Mouse (Mus musculus): ENCODE results near the gene Cpne4.

Gene Cpne4

DNA sequence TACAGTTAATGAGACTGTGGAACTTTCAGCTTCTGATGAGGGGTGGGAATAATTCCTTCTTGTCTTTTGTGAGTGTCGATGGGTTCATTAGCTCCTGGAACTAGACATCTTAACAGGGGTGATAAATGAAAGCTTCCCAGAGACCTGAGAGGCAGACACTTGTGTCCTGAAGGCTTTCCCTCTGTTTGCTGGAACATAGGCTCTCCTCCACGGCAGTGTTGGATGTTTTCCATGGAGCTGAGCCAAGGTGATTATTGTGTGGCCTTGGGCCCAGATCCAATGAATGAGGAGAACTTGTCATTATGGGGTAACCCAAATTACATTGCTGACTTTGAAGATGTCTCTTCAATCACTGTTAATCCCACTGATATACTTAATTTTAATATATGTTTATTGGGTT is 146.1 kb downstream of the Cpne4 start:
- DNase-seq, result no peak

- no peak for DNase-seq
Measured at GRCm38 (mm10) chr9:104710831-104711230, 163.7 kb downstream of the Cpne4 start.

DNA sequence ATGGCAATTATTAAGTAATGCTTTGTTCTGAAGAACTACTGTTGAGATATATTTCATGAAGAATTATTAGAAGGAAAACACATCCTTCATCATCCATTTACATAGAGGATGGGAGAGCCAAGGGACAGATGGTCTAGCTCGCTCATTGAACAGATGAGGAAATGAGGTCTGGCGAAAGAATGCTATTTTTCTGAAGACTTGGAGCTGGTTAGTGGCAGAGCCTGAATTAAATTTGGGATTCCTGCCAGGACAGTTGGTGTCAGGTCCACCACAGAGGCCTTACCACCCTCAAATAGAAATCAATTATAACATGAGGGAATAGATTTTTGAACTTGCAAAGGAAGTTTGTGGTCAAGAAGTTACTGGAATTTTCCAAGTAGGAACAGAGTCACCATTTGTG is 178.2 kb downstream of the Cpne4 start:
- peak; percentile 40 for DNase-seq

DNA sequence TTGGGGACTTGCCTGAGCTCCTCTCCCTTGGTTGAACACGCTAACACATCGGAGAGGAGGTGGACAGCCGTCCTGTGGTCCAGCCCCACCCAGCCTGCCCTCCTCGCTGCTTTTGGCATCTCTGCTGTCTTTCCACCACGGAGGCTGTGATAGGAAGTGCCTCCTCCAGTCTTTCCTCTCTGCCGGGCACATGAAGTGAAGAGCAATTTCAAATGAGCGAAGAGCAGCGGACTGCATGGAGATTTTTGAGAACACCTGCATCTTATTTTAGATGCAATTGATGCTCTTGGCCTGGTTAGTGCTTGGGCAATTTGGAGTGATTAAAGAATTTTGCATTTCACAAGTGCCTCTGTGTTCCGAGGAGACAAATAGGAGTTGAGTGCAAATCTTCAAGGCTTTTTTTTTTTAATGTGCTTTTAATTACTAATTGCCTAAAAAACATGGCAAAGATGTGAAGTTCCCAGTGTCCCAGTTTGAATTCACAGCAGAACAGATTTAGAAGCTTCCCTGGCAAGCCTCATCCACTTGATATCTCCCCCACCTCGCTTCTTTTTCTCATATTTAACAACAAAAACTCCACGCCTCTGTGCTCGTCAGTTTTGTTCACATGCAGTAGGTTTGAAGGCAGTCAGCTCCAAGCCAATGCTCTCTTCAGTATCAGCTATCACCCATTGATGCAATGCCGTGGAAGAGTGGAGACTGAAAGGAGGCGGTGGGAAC is 195.7 kb downstream of the Cpne4 start:
- no peak for DNase-seq

GRCm38 (mm10) chr9:104755519-104755918 is 208.4 kb downstream of the Cpne4 start:
- no peak for DNase-seq

DNA sequence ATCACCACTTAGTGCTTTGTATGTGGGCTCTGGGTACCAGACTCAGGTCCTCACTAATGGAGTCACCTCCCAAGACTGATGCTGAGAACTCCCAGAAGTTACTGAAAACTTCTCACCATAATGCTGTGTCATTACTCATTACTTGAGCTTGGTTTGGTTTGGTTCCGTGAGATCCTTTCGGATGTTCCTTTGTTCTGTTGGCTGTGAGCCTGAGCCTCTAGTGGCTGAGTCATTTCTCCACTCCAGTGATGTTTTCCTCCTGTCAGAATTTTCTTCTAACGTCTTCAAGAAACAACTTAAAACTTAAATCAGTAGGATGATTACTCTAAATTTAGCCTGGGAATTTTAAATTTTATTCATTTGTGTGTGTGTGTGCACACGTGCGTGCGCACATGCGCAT is 212.9 kb downstream of the Cpne4 start:
- DNase-seq, result no peak

DNA sequence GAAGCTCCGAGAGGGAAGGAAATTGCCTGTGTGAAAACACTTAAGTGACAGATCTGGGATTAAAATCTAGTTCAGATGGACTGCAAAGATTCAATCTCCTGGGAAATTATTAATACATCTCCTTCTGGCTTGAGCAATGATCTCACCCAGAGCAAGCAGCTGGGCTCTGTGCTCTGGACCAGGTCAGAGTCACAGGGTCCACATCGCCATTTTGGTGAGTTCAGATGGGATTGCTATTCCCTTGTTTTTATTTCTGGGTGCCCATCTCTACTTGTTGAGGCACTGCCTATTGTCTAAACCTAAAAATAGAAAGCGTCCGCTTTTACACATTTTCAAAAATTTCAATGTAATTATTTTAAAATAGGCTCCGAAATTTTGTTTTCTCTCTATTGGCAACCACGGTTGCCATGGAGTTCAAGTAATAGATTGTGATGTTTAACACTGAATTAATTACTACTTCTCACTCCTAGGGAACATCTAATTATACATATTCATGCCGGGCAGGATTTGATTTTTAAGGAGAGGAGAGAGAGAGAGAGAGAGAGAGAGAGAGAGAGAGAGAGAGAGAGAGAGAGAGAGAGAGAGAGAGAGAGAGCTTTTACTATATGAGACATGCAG is 229.2 kb downstream of the Cpne4 start:
- no peak for DNase-seq

- DNase-seq, result no peak
Measured at GRCm38 (mm10) chr9:104777135-104777534, 230.0 kb downstream of the Cpne4 start.

GRCm38 (mm10) chr9:104777780-104778179 is 230.7 kb downstream of the Cpne4 start:
- DNase-seq, result no peak

DNA sequence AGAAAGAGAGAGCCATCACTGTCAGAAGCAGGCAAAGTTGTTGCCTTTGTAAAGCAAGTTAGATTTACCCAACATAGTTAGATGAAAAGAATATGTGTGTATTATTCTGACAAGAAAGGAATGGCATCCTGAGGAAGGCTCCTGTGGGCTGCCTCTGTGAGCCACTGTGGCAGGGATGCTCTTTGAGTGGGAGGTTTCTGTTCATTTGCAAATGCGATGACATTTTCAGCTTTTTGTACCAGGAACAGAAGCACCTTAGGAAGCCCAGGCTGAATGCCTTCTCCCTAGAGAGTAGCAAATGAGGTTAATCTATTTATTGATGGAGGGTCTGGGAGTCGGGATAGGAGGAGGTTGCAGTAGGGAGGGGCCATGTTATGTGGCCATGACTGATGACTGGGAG is 249.5 kb downstream of the Cpne4 start:
- no peak for DNase-seq

DNA sequence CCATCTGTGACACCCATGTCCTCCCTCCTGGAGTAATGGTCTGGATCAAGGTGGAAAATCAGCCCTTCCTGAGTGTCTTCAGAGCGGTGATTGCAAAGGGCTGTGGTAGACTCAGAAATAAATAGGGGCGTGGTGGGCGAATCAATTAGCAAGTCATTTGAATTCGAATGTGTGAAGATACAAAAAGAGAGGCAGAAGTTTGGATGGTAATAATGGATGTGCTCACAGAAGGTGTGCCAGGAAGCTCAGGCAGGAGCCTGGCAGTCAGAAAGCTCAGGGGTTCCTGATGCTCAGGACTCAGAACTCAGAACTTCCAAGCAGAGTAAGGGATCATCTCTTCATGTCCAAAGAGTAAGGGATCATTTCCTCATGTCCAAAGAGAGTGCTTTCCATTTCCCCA is 257.7 kb downstream of the Cpne4 start:
- no peak for DNase-seq

DNA sequence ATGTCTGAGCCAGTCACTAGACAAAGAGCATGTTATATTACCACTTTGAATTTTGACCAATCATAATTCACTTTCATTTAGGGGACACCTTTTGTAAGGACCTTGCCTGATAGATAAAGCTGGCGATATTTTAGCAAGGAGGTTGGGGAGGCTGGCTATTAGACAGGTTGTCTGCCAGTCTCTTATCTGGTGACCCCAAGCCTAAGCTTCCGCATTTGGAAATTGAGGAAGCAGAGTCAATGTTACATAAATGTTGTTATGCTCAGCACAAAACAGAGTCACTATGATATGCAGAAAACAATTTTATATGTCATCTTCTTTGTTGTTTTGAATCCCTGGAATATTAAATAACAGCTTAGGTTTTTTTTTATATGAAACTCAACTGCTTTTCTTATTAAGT is 267.6 kb downstream of the Cpne4 start:
- DNase-seq, result no peak

DNA sequence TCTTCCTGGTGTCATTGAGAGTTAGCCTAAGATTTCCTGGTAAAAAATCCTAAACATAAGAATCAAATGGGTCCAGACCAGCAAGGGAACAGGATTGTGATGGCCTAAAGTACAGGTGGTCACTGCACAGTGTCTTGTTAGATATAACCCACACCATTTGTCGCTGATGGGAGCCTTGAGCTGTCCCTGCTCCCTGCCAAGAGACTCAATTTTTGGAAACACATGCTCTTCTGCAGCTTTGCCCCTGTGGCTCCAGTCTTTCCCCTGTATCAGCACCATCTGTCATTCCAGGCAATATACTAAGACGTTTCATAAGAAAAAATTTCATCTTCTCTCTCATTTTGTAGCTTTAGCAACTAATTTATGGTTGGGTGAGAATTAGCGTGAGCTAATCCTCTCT is 281.6 kb downstream of the Cpne4 start:
- DNase-seq, result no peak

DNA sequence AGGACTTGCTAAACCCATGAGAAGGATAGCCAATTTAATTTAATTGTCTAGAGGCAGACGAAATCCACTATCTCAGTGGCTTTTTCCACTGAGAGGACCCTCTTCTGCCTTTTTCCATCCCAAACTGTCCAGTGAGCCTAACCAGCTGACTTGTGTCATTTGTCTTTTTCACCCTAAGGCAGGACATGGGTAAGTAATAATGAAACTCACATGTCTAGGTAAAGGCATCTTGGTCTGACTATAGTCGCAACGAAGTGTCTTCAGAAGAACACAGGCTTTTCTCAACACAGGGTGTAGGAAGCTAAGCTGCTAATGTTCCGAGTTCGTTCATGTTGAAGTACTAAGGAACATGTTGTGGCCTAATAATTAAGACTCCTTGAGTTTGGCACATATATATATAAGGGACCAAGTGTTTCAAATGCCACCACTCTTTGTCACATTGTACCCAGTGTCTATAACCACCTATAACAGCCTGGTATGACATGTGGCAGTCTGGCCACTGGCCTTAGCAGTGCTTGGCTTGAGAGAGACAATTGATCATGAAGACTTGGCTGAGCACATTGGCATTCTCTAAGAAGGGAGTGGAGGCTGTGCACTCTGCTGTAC is 286.0 kb downstream of the Cpne4 start:
- no peak for DNase-seq

GRCm38 (mm10) chr9:104837931-104838330 is 290.8 kb downstream of the Cpne4 start:
- no peak for DNase-seq

- DNase-seq, result no peak
Measured at GRCm38 (mm10) chr9:104841278-104841677, 294.2 kb downstream of the Cpne4 start.

GRCm38 (mm10) chr9:104845226-104845930 is 298.3 kb downstream of the Cpne4 start:
- no peak for DNase-seq

- DNase-seq, result no peak
Measured at GRCm38 (mm10) chr9:104853701-104854100, 306.6 kb downstream of the Cpne4 start.

GRCm38 (mm10) chr9:104854245-104854921 is 307.3 kb downstream of the Cpne4 start:
- DNase-seq, result no peak

- DNase-seq, result no peak
Measured at GRCm38 (mm10) chr9:104865830-104866229, 318.7 kb downstream of the Cpne4 start.

DNA sequence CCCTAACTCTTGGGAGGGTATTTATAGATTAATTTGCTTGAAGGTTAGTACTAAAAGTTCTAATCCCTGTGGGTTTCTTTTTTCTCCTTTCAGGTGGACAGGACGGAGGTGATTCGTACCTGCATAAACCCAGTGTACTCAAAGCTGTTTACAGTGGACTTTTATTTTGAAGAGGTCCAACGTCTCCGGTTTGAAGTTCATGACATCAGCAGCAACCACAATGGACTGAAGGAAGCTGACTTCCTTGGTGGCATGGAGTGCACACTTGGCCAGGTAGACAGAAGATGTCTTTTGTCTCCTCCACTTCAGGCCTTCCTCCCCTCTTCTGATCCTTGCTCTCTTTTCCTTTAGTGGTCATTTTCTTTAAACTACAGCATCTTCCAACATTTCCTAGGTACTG is 325.5 kb downstream of the Cpne4 start:
- no peak for DNase-seq

DNA sequence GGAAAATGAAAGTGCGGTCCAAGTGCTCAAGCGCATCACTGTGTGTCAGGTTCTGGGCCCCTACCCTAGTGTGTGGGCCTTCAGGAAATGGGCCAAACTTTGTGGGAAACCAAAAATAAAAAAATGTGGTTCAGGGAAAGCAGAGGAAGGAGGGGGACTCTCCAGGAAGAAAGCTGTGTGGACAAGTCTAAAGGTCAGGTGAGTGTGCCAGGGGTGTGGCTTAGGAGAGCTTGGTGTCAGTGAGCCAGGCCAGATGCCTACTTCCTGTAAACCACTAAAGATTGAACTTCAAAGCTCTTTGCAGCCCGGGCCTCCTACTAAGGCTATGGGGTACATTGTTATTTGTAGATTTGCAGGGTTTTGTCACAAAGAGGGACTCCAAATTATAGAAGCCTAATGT is 327.1 kb downstream of the Cpne4 start:
- no peak for DNase-seq

DNA sequence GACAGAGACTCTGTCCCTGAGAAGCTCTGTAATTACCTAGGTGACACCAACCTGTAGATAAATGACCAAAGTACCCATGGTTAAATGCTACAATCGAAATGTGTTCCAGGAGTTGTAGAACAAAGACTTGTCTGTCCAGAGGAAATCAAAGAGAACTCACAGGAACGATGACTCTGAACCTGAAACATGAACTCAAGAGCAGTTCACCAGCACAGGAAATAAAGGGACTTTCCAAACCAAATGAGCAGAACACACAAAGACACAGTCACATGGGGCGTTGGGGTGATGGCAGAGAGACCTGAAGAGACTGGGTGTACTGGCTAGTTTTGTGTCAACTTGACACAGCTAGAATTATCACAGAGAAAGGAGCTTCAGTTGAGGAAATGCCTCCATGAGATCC is 329.9 kb downstream of the Cpne4 start:
- no peak for DNase-seq
